Mouse (Mus musculus) T-cell, adult 66 days (primary cell): ENCODE results near the gene Cacna1i. TPM values are rescaled to one million over a fixed set of nuclear protein-coding genes. Genes with fewer than 3 reads are reported as not detected.

Experiments used
- total RNA-seq, 2 experiments: library from RNA; stranded (reverse); gene quantifications; 3 replicates in 1 of 2; 4 replicates in 1 of 2; pipeline ENCODE4 v1.2.4; 2023

Gene Cacna1i
- total RNA-seq, result under 1 TPM; 0.24 to 0.47 TPM

GRCm38 (mm10) chr15:80286851-80287415 lies at the start of gene Cacna1i:
Cacna1i (plus strand) TSS chr15:80287238.

GRCm38 (mm10) chr15:80254847-80255645 lies 32.0 kb upstream of the Cacna1i start, which contains the start of gene Atf4:
Atf4 (plus strand) TSS chr15:80255184.

GRCm38 (mm10) chr15:80263610-80264575 lies 23.1 kb upstream of the Cacna1i start, which contains the start of gene Rps19bp1:
Rps19bp1 (minus strand) TSS chr15:80264315.

Other genes with a start within 250 kb of the Cacna1i start
- gene Syngr1, start 195.9 kb upstream of the Cacna1i start, total RNA-seq, result under 1 TPM; 0.41 to 0.44 TPM
- 1,000 to 10,000 TPM; 1,333 to 1,480 TPM for gene Rpl3, start 195.4 kb upstream of the Cacna1i start, total RNA-seq
- gene Tab1, start 154.1 kb upstream of the Cacna1i start, total RNA-seq, result 10 to 100 TPM; 30.9 to 35.2 TPM
- gene Mgat3, start 113.5 kb upstream of the Cacna1i start, total RNA-seq, result not detected
- 10 to 100 TPM; 48.5 to 49.6 TPM for gene Mief1, start 53.2 kb upstream of the Cacna1i start, total RNA-seq
- gene AC140267.1, start 51.4 kb upstream of the Cacna1i start, total RNA-seq, result 10 to 100 TPM; 13.2 to 28.3 TPM
- gene Atf4, start 32.1 kb upstream of the Cacna1i start, total RNA-seq, result 100 to 1,000 TPM; 226 to 310 TPM
- 10 to 100 TPM; 24.8 to 29.7 TPM for gene Rps19bp1, start 22.9 kb upstream of the Cacna1i start, total RNA-seq